ENCODE assay signal across 14 mouse cellular contexts in genomic region chr7:112781987-112782386, GRCm38 (mm10).
"Had no signal": no experiment of that assay in that cellular context is flagged by ENCODE, and none has a peak within 500 bp of the region (broad histone marks: within the 10 kb centered on the region; RNA-seq: fewer than 3 reads in every experiment).

No protein-coding gene starts in this region.

- H3K36me3 ChIP-seq: liver, embryonic 13.5 days; neural tube, embryonic 12.5 days; neural tube, embryonic 15.5 days had no signal

- H3K27me3 ChIP-seq: limb, embryonic 13.5 days; liver, embryonic 13.5 days; neural tube, embryonic 12.5 days; neural tube, embryonic 15.5 days had no signal

- H3K9ac ChIP-seq: limb, embryonic 13.5 days; liver, embryonic 13.5 days; neural tube, embryonic 12.5 days; neural tube, embryonic 15.5 days had no signal

- H3K4me2 ChIP-seq: limb, embryonic 13.5 days; liver, embryonic 13.5 days; midbrain, embryonic 11.5 days; neural tube, embryonic 12.5 days; neural tube, embryonic 15.5 days had no signal

- H3K9me3 ChIP-seq: limb, embryonic 13.5 days; liver, embryonic 13.5 days; neural tube, embryonic 12.5 days; neural tube, embryonic 15.5 days had no signal

- DNase-seq: kidney, postnatal 14 days; kidney, postnatal 4 days; left cerebral cortex, postnatal 4 days; liver, embryonic 13.5 days; lung, adult 2 months; lung, postnatal 14 days; lung, postnatal 4 days; midbrain, embryonic 14.5 days; thymus, adult 18-20 months; thymus, postnatal 36 days had no signal

- H3K4me3 ChIP-seq: limb, embryonic 13.5 days; liver, embryonic 13.5 days; neural tube, embryonic 12.5 days; neural tube, embryonic 15.5 days had no signal

- H3K27ac ChIP-seq: limb, embryonic 13.5 days; liver, embryonic 13.5 days; neural tube, embryonic 12.5 days; neural tube, embryonic 15.5 days had no signal
